Mouse (Mus musculus): ENCODE data around the gene Fat4.

GRCm38 (mm10) chr3:39000011-39000410 lies 113.3 kb downstream of the Fat4 start:
- TF ChIP-seq CTCF (IDR thresholded peaks at IDR 0.05; ENCODE audit: control insufficient read depth, insufficient read depth, low read length) (no peak), POLR2A (IDR thresholded peaks at IDR 0.05; ENCODE audit: borderline replicate concordance, control insufficient read depth, low read depth, low read length) (no peak)
